Mouse (Mus musculus) limb, embryonic 14.5 days (tissue): Measurements from ENCODE around the gene Klhl6. TPM values are rescaled to one million over a fixed set of nuclear protein-coding genes. Genes with fewer than 3 reads are reported as not detected.

Experiments used
- ATAC-seq: fragments of 200-750 bp; cut with Nextera tagmentation; 2 replicates; pipeline ENCODE4 v1.8.0; 2017; ENCODE audit warnings: low read depth, moderate number of reproducible peaks, moderate TSS enrichment; ENCODE audit not compliant: low FRiP score
- DNase-seq: peaks from one replicate; pipeline ENCODE4 v3.0.0-alpha.2; 2015; ENCODE audit warnings: low spot score
- H3K27ac ChIP-seq: fragments of 300-500 bp; sonication (generic); replicated peaks from 2 replicates; pipeline ENCODE4 v1.5.1; 2014; ENCODE audit warnings: low read depth, mild to moderate bottlenecking, low read length, moderate library complexity, mixed read lengths
- H3K27me3 ChIP-seq: fragments of 300-500 bp; sonication (generic); 2 replicates; pipeline ENCODE4 v1.6.1; 2014; ENCODE audit warnings: low read length, mixed read lengths; ENCODE audit not compliant: control insufficient read depth, insufficient read depth
- H3K36me3 ChIP-seq: fragments of 300-500 bp; sonication (generic); 2 replicates; pipeline ENCODE4 v1.6.1; 2014; ENCODE audit warnings: mild to moderate bottlenecking, low read length, moderate library complexity, mixed read lengths; ENCODE audit not compliant: control insufficient read depth, insufficient read depth
- H3K4me1 ChIP-seq: fragments of 300-500 bp; sonication (generic); 2 replicates; pipeline ENCODE4 v1.6.1; 2014; ENCODE audit warnings: antibody characterized with exemption, low read length, mixed read lengths; ENCODE audit not compliant: control insufficient read depth, insufficient read depth
- H3K4me2 ChIP-seq: fragments of 300-500 bp; sonication (generic); replicated peaks from 2 replicates; pipeline ENCODE4 v1.6.1; 2014; ENCODE audit warnings: low read depth, mild to moderate bottlenecking, low read length, moderate library complexity; ENCODE audit not compliant: severe bottlenecking
- H3K4me3 ChIP-seq: fragments of 300-500 bp; sonication (generic); replicated peaks from 2 replicates; pipeline ENCODE4 v1.5.1; 2014; ENCODE audit warnings: low read length
- H3K9ac ChIP-seq: fragments of 300-500 bp; sonication (generic); 2 replicates; pipeline ENCODE4 v1.6.1; 2014; ENCODE audit warnings: mild to moderate bottlenecking, low read depth, low read length, moderate library complexity; ENCODE audit not compliant: severe bottlenecking
- H3K9me3 ChIP-seq: fragments of 300-500 bp; sonication (generic); 2 replicates; pipeline ENCODE4 v1.6.1; 2016; ENCODE audit warnings: low read length; ENCODE audit not compliant: control insufficient read depth
- POLR2A ChIP-seq: fragments of 200-500 bp; IDR thresholded peaks from 2 replicates; pipeline ENCODE4 v1.8.0; 2012; ENCODE audit warnings: inconsistent platforms, mild to moderate bottlenecking, moderate library complexity, borderline replicate concordance; ENCODE audit not compliant: insufficient read depth, insufficient read length; ENCODE audit errors: extremely low read depth
- WGBS: fragments of 180-500 bp; shearing (Covaris S2); extraction: QIAGEN DNeasy Blood & Tissue Kit; methylation state at CpG from one replicate; pipeline ENCODE4 v1.1.7; 2014; 5-methylcytosine and 5-hydroxymethylcytosine counted together
- polyA plus RNA-seq, 2 experiments: library from polyadenylated mRNA; depleted of rRNA in 1 of 2; stranded (reverse) in 1 of 2; unstranded in 1 of 2; fragments of >200 nt; fragmentation: Nextera tagmentation in 1 of 2; extraction: Ambion mirVana in 1 of 2; gene quantifications; 2 replicates each; pipeline versions ENCODE4 v1.2.1 to v1.2.3; 2012 to 2014

The Klhl6 gene
- polyA plus RNA-seq, 2 experiments: 4.2 to 7.5 TPM

- WGBS: 65% methylated on average over 4 of the region's 4 CpGs
- no peaks in the 10 kb centered on the region for H3K4me1 ChIP-seq
- no peak overlapping the region for H3K27ac ChIP-seq
- no peak overlapping the region for H3K4me2 ChIP-seq
- H3K27me3 ChIP-seq: no peaks in the 10 kb centered on the region
- ATAC-seq: no peak
- no peak for DNase-seq
- H3K4me3 ChIP-seq: no peak overlapping the region
- no peak overlapping the region for H3K9ac ChIP-seq
- H3K9me3 ChIP-seq: no peaks in the 10 kb centered on the region
- H3K36me3 ChIP-seq: no peaks in the 10 kb centered on the region
- TF ChIP-seq POLR2A: no peak
Measured at GRCm38 (mm10) chr16:19960407-19961058, 22.3 kb downstream of the Klhl6 start.

GRCm38 (mm10) chr16:19957051-19957450, 25.8 kb downstream of the Klhl6 start:
- DNase-seq (no peak), ATAC-seq (no peak)
- H3K9ac ChIP-seq: no peak overlapping the region
- 79% methylated on average over 5 of the region's 5 CpGs for WGBS
- TF ChIP-seq POLR2A: no peak
- no peaks in the 10 kb centered on the region for H3K4me1 ChIP-seq
- H3K36me3 ChIP-seq: no peaks in the 10 kb centered on the region
- H3K27ac ChIP-seq: no peak overlapping the region
- no peaks in the 10 kb centered on the region for H3K9me3 ChIP-seq
- no peaks in the 10 kb centered on the region for H3K27me3 ChIP-seq
- no peak overlapping the region for H3K4me3 ChIP-seq
- no peak overlapping the region for H3K4me2 ChIP-seq

- Histone ChIP-seq H3K4me1 (0 out of 2 replicates have a peak, but pooled peaks cover 4% of the 10 kb centered on the region), H3K9me3 (no peaks in the 10 kb centered on the region), H3K36me3 (no peaks in the 10 kb centered on the region), H3K27ac (no peak overlapping the region), H3K4me3 (no peak overlapping the region), H3K9ac (no peak overlapping the region), H3K4me2 (no peak overlapping the region), H3K27me3 (no peaks in the 10 kb centered on the region)
- no peak for DNase-seq
- WGBS: 80% methylated on average over 3 of the region's 3 CpGs
- ATAC-seq: peak; percentile 34; the same call in 1 of the 2 replicates
- TF ChIP-seq POLR2A: no peak
Measured at GRCm38 (mm10) chr16:19947336-19947735, 35.5 kb downstream of the Klhl6 start.

GRCm38 (mm10) chr16:19946578-19947298, 36.1 kb downstream of the Klhl6 start:
- no peak overlapping the region for H3K27ac ChIP-seq
- no peak for TF ChIP-seq POLR2A
- ATAC-seq (peak; percentile 91), DNase-seq (peak; percentile 41)
- H3K4me1 ChIP-seq: 0 out of 2 replicates have a peak, but pooled peaks cover 4% of the 10 kb centered on the region
- no peak overlapping the region for H3K4me3 ChIP-seq
- no peaks in the 10 kb centered on the region for H3K9me3 ChIP-seq
- no peak overlapping the region for H3K4me2 ChIP-seq
- WGBS: 62% methylated on average over 11 of the region's 11 CpGs
- H3K36me3 ChIP-seq: no peaks in the 10 kb centered on the region
- no peaks in the 10 kb centered on the region for H3K27me3 ChIP-seq
- no peak overlapping the region for H3K9ac ChIP-seq

- Histone ChIP-seq H3K4me1 (no peaks in the 10 kb centered on the region), H3K4me2 (no peak overlapping the region), H3K9me3 (no peaks in the 10 kb centered on the region), H3K27me3 (no peaks in the 10 kb centered on the region), H3K27ac (no peak overlapping the region), H3K9ac (no peak overlapping the region), H3K4me3 (no peak overlapping the region), H3K36me3 (no peaks in the 10 kb centered on the region)
- no peak for DNase-seq
- no peak for ATAC-seq
- TF ChIP-seq POLR2A: no peak
Measured at GRCm38 (mm10) chr16:19920823-19921222, 62.0 kb downstream of the Klhl6 start.
